Mouse (Mus musculus) megakaryocyte, embryonic 14.5 days (primary cell): Measurements from ENCODE around the gene Zc2hc1c.

Experiments used
- FLI1 ChIP-seq: IDR thresholded peaks from 2 replicates; pipeline ENCODE4 v1.6.1; 2012; ENCODE audit warnings: low read length, inconsistent platforms, mixed read lengths
- GATA1 ChIP-seq: IDR thresholded peaks from 3 replicates; pipeline ENCODE4 v1.6.1; 2012; ENCODE audit warnings: mixed read lengths, low read length, inconsistent platforms, borderline replicate concordance

DNA sequence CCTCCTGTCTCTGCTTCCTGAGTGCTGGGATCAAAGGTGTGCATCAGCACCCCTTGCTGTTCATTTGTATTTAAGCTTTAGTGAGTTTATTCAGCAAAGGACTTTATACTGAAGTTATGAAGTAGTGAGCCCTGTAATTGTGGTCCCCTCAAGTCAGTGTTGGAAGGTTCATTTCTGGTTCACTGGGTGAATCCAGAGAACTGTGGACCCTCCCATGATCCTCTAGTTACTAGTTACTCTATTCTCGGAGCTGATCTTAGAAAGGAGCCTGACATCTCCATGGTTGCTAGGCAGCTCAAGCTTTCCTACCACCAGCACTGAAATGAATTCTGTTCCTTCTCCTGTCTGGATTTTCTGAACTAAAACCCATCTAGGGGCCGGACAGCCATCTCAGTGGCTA, 7.1 kb downstream of the Zc2hc1c start:
- no peak for TF ChIP-seq GATA1
- TF ChIP-seq FLI1: no peak
